Mouse (Mus musculus) stomach, embryonic 14.5 days (tissue): Measurements from ENCODE around the gene Cyth2. TPM values are rescaled to one million over a fixed set of nuclear protein-coding genes. Genes with fewer than 3 reads are reported as not detected.
A peak's percentile ranks its signal among the peaks of the same experiment; 100 is the strongest.

Experiments used
- ATAC-seq: fragments of 200-750 bp; cut with Nextera tagmentation; 2 replicates; pipeline ENCODE4 v1.8.0; 2017; ENCODE audit warnings: low read depth, moderate TSS enrichment; ENCODE audit not compliant: insufficient number of reproducible peaks, insufficient read depth, low FRiP score
- H3K27ac ChIP-seq: fragments of 300-500 bp; sonication (generic); 2 replicates; pipeline ENCODE4 v1.5.1; 2014; ENCODE audit warnings: mild to moderate bottlenecking, low read length, moderate library complexity, mixed read lengths
- H3K27me3 ChIP-seq: fragments of 300-500 bp; sonication (generic); 2 replicates; pipeline ENCODE4 v1.6.1; 2014; ENCODE audit warnings: low read length, control low read depth, mixed read lengths; ENCODE audit not compliant: control insufficient read depth, insufficient read depth
- H3K36me3 ChIP-seq: fragments of 300-500 bp; sonication (generic); 2 replicates; pipeline ENCODE4 v1.6.1; 2014; ENCODE audit warnings: mild to moderate bottlenecking, control low read depth, low read length, moderate library complexity, mixed read lengths; ENCODE audit not compliant: control insufficient read depth, insufficient read depth
- H3K4me1 ChIP-seq: fragments of 300-500 bp; sonication (generic); 2 replicates; pipeline ENCODE4 v1.6.1; 2014; ENCODE audit warnings: low read length, control low read depth, mixed read lengths; ENCODE audit not compliant: control insufficient read depth, insufficient read depth
- H3K4me2 ChIP-seq: fragments of 300-500 bp; sonication (generic); replicated peaks from 2 replicates; pipeline ENCODE4 v1.6.1; 2014; ENCODE audit warnings: low read depth, low read length, control low read depth
- H3K4me3 ChIP-seq: fragments of 300-500 bp; sonication (generic); 2 replicates; pipeline ENCODE4 v1.5.1; 2014; ENCODE audit warnings: low read depth, low read length, control low read depth
- H3K9ac ChIP-seq: fragments of 300-500 bp; sonication (generic); replicated peaks from 2 replicates; pipeline ENCODE4 v1.6.1; 2014; ENCODE audit warnings: low read depth, mild to moderate bottlenecking, control low read depth, low read length, moderate library complexity, mixed read lengths
- H3K9me3 ChIP-seq: fragments of 300-500 bp; sonication (generic); 2 replicates; pipeline ENCODE4 v1.6.1; 2016; ENCODE audit warnings: low read depth, low read length, control low read depth; ENCODE audit not compliant: control insufficient read depth
- WGBS: fragments of 180-500 bp; shearing (Covaris S2); extraction: QIAGEN DNeasy Blood & Tissue Kit; methylation state at CpG from one replicate; pipeline ENCODE4 v1.1.7; 2014; 5-methylcytosine and 5-hydroxymethylcytosine counted together
- polyA plus RNA-seq: library from polyadenylated mRNA; unstranded; fragments of >200 nt; fragmentation: Nextera tagmentation; extraction: Ambion mirVana; gene quantifications from 2 replicates; pipeline ENCODE4 v1.2.1, GENCODE M21; 2014

Cyth2 gene
- polyA plus RNA-seq, 1 experiment from 2014 or later: 92.6 TPM

GRCm38 (mm10) chr7:45786136-45786578 lies 28.2 kb downstream of the Cyth2 start:
- 3% methylated on average over 14 of the region's 14 CpGs for WGBS

DNA sequence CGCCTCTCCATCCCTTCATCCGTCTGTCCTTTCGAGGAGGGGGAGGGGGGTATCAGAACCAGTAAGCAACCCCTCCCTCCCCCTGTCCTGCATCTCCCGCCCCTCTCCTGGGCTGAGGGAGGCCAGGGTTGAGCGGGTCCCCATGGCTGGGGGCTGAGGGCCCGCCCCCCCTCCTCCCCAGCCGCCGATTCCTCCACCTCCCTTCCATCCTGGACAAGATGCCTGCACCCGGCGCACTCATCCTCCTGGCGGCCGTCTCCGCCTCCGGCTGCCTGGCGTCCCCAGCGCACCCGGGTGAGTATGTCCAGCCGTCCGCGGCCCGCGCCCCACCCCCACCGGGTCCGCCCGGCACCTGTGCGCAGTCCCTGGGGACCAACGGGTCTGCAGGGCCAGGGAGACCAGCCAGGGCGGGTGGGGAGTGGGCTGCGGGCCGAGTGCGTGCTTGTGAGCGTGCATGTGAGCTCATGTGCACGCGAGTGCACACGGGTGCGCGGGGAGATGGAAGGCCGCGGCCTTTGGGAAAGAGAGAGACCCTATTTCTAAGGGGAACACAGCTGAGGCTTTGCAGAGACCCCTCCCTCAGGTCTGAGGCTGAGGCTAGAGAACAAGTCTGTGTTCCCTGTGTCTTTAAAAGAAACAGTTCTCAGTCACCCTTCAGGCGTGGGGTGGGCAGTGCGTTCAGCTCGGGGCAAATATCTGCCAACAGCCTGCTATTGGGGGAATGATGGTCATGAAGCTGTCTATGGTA lies 28.8 kb downstream of the Cyth2 start:
- Histone ChIP-seq H3K27ac (no peak overlapping the region), H3K36me3 (peaks cover 12% of the 10 kb centered on the region), H3K4me1 (peaks cover 24% of the 10 kb centered on the region), H3K9ac (peak overlapping the region; percentile 34; the same call in 1 of the 2 replicates), H3K4me3 (peak overlapping the region; percentile 56), H3K27me3 (no peaks in the 10 kb centered on the region), H3K9me3 (no peaks in the 10 kb centered on the region), H3K4me2 (peak overlapping the region; percentile 84)
- peak; percentile 21; the same call in 1 of the 2 replicates for ATAC-seq
- under 1% methylated on average over 40 of the region's 42 CpGs for WGBS

More at GRCm38 (mm10) chr7:45786136-45786578, 28.2 kb downstream of the Cyth2 start:
- peak; percentile 40; the same call in 1 of the 2 replicates for ATAC-seq
- Histone ChIP-seq H3K4me1 (peaks cover 24% of the 10 kb centered on the region), H3K36me3 (peaks cover 12% of the 10 kb centered on the region), H3K27me3 (no peaks in the 10 kb centered on the region), H3K27ac (no peak overlapping the region), H3K4me3 (peak overlapping the region; percentile 56), H3K9me3 (no peaks in the 10 kb centered on the region), H3K9ac (peak overlapping the region; percentile 34; the same call in 1 of the 2 replicates), H3K4me2 (peak overlapping the region; percentile 84)

GRCm38 (mm10) chr7:45784524-45785372 lies 29.6 kb downstream of the Cyth2 start, which contains the start of gene Sult2b1:
TSS of gene Sult2b1 (minus strand) at chr7:45784669.
- Histone ChIP-seq H3K4me3 (peak within 1 kb of the TSS; percentile 56), H3K27ac (no peak within 1 kb of the TSS), H3K36me3 (peaks cover 9% of the 10 kb centered on the region), H3K9ac (peak within 1 kb of the TSS; percentile 34), H3K4me1 (peaks cover 24% of the 10 kb centered on the region), H3K9me3 (no peaks in the 10 kb centered on the region), H3K27me3 (no peaks in the 10 kb centered on the region), H3K4me2 (peak within 1 kb of the TSS; percentile 84)
- ATAC-seq: peak; percentile 10; the same call in 1 of the 2 replicates
- 22% methylated on average over 20 of the region's 20 CpGs for WGBS

DNA sequence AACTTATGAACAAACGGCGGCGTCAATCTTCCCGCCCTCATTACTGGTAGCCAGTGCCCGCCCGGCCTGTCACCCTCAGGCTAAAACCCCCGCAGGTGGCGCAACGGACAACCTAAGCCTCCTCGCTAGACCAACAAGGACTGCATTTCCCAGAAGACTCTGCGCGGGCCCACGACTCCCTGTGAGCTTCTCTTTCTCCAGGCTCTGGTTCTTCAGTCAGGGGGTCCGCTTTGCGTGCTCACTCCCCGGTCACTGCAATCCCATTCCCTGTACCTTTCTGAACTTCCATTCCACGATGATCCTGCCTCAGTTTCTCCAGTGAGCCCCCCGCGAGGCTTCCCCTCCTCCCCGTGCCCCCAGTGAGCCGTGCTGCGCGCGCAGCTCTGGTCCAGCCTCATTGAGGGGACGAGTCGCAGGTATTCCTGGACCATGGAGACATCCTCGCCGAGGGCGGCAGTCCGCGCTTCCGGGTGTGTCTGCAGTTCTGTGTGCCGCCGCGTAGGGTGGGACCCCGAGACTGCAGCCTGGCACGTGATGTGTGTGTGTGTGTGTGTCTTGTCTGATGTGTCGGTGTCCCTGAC lies 30.8 kb downstream of the Cyth2 start, which contains the start of gene Lmtk3:
Lmtk3 (plus strand) TSS at position 228 of the 581 bp plus-strand sequence.
- ATAC-seq: peak; percentile 53; the same call in 1 of the 2 replicates
- under 1% methylated on average over 38 of the region's 38 CpGs for WGBS
- H3K9ac ChIP-seq: peak within 1 kb of the TSS; percentile 31
- no peaks in the 10 kb centered on the region for H3K9me3 ChIP-seq
- no peaks in the 10 kb centered on the region for H3K36me3 ChIP-seq
- H3K4me2 ChIP-seq: peak within 1 kb of the TSS; percentile 84
- peak within 1 kb of the TSS; percentile 42 for H3K4me3 ChIP-seq
- H3K27ac ChIP-seq: no peak within 1 kb of the TSS
- H3K27me3 ChIP-seq: no peaks in the 10 kb centered on the region
- H3K4me1 ChIP-seq: peaks cover 24% of the 10 kb centered on the region

DNA sequence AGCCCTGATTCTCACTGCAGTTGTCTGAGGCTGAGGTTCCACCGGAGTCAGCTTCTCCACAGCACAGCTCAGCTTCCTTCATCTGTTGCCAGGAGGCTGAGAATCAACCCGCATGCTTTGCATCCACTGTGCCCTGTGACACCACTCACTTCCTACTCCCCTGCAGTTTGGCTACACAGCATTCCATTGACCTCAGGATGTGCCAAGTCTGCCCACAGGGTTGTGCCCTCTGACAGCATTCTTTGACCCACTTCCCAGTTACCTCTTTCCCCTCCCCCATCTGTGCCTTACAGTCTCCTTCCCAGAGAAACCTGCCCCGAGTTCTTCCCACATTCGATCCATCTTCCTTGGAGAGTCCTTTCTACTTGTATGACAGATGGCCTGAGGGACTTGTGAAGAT lies 32.1 kb downstream of the Cyth2 start:
- Histone ChIP-seq H3K4me3 (no peak overlapping the region), H3K9me3 (no peaks in the 10 kb centered on the region), H3K27ac (no peak overlapping the region), H3K4me1 (peaks cover 24% of the 10 kb centered on the region), H3K36me3 (no peaks in the 10 kb centered on the region), H3K4me2 (no peak overlapping the region), H3K9ac (no peak overlapping the region), H3K27me3 (no peaks in the 10 kb centered on the region)
- WGBS: 64% methylated on average over 4 of the region's 4 CpGs
- no peak for ATAC-seq

- Histone ChIP-seq H3K4me2 (peak overlapping the region; percentile 23; the same call in 1 of the 2 replicates), H3K9ac (no peak overlapping the region), H3K4me1 (peaks cover 3% of the 10 kb centered on the region), H3K36me3 (no peaks in the 10 kb centered on the region), H3K4me3 (no peak overlapping the region), H3K27ac (no peak overlapping the region), H3K27me3 (no peaks in the 10 kb centered on the region), H3K9me3 (no peaks in the 10 kb centered on the region)
- no peak for ATAC-seq
- 24% methylated on average over 22 of the region's 22 CpGs for WGBS
Observed at GRCm38 (mm10) chr7:45779081-45779641, 35.2 kb downstream of the Cyth2 start.

- H3K27ac ChIP-seq: no peak overlapping the region
- ATAC-seq: no peak
- H3K4me2 ChIP-seq: no peak overlapping the region
- H3K27me3 ChIP-seq: no peaks in the 10 kb centered on the region
- no peak overlapping the region for H3K9ac ChIP-seq
- no peaks in the 10 kb centered on the region for H3K36me3 ChIP-seq
- no peaks in the 10 kb centered on the region for H3K9me3 ChIP-seq
- 64% methylated on average over 7 of the region's 7 CpGs for WGBS
- no peaks in the 10 kb centered on the region for H3K4me1 ChIP-seq
- H3K4me3 ChIP-seq: no peak overlapping the region
Observed at GRCm38 (mm10) chr7:45775237-45775636, 39.1 kb downstream of the Cyth2 start.

GRCm38 (mm10) chr7:45771101-45771500 lies 43.3 kb downstream of the Cyth2 start:
- no peaks in the 10 kb centered on the region for H3K4me1 ChIP-seq
- H3K27ac ChIP-seq: no peak overlapping the region
- no peak for ATAC-seq

More at GRCm38 (mm10) chr7:45771101-45771500, 43.3 kb downstream of the Cyth2 start:
- Histone ChIP-seq H3K36me3 (no peaks in the 10 kb centered on the region), H3K9me3 (no peaks in the 10 kb centered on the region), H3K4me3 (no peak overlapping the region), H3K4me2 (no peak overlapping the region), H3K27me3 (no peaks in the 10 kb centered on the region), H3K9ac (no peak overlapping the region)
- 67% methylated on average over 4 of the region's 4 CpGs for WGBS
